Mouse (Mus musculus): Measurements from ENCODE around the gene Batf2. TPM values are rescaled to one million over a fixed set of nuclear protein-coding genes. Genes with fewer than 3 reads are reported as not detected.

The Batf2 gene
- total RNA-seq, 1 experiment: 0.18 TPM

DNA sequence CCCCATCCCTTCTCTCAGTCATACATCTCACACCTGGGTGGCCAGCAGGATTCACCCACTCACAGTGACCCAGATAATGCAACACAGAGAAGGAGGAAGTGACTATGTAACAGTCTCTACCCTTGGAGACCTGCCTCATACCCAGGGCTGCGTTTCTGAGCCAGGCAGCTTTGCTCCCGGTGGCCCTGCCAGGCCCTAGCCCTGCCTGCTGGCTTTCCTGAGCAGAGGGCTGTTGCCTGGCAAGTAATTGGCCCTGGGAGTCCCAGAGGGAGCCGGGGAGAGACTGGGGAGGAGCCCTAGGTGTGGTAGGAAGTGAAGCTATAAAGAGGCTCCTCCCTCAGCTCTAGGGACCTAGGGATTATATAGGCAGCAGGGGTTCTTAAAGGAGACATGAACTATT, 41.8 kb downstream of the Batf2 start:
- Histone ChIP-seq H3K9ac (ENCODE audit: insufficient read depth, low read depth, low read length, poor library complexity, severe bottlenecking) (no peak overlapping the region), H3K27ac (ENCODE audit: insufficient read depth, low read depth, low read length, poor library complexity, severe bottlenecking) (no peak overlapping the region), H3K36me3 (ENCODE audit: control insufficient read depth, insufficient read depth, low read length, poor library complexity, severe bottlenecking) (no peaks in the 10 kb centered on the region), H3K4me1 (ENCODE audit: control insufficient read depth in 2 of 2, insufficient read depth in 2 of 2, low read length in 2 of 2, poor library complexity in 1 of 2) (peaks cover 0 to 7% of the 10 kb centered on the region in 2 experiments; a peak in 1 of 4 replicates), H3K9me3 (ENCODE audit: control insufficient read depth, insufficient read depth, low read depth, low read length) (no peaks in the 10 kb centered on the region), H3K4me3 (ENCODE audit: insufficient read depth in 1 of 2, low read depth in 1 of 2, low read length in 2 of 2, poor library complexity in 1 of 2, severe bottlenecking in 1 of 2) (no peak overlapping the region)
- in situ Hi-C loops (cut with MboI; ENCODE audit: low sequenced_read_pairs in 2 of 2, unreplicated experiment in 2 of 2): no loop called here
- no peak for TF ChIP-seq ZC3H11A (IDR thresholded peaks at IDR 0.05; ENCODE audit: borderline replicate concordance, low read depth, low read length)
- no peak for TF ChIP-seq CHD2 (IDR thresholded peaks at IDR 0.05; ENCODE audit: low read depth, low read length)
- no peak for TF ChIP-seq ZNF384 (IDR thresholded peaks at IDR 0.05; ENCODE audit: low read depth, low read length)
- no peak for TF ChIP-seq MAFK (IDR thresholded peaks at IDR 0.05; ENCODE audit: insufficient read depth, low read depth, low read length)
- no peak for TF ChIP-seq HCFC1 (IDR thresholded peaks at IDR 0.05; ENCODE audit: borderline replicate concordance, insufficient read depth, low read length)
- DNase-seq (ENCODE audit: low read depth, low spot score): no peak

- Histone ChIP-seq H3K36me3 (ENCODE audit: control insufficient read depth, insufficient read depth, low read length, poor library complexity, severe bottlenecking) (no peaks in the 10 kb centered on the region), H3K9me3 (ENCODE audit: control insufficient read depth, insufficient read depth, low read depth, low read length) (no peaks in the 10 kb centered on the region), H3K4me1 (ENCODE audit: control insufficient read depth in 2 of 2, insufficient read depth in 2 of 2, low read length in 2 of 2, poor library complexity in 1 of 2) (peaks cover 0 to 7% of the 10 kb centered on the region in 2 experiments; a peak in 1 of 4 replicates), H3K4me3 (ENCODE audit: insufficient read depth in 1 of 2, low read depth in 1 of 2, low read length in 2 of 2, poor library complexity in 1 of 2, severe bottlenecking in 1 of 2) (peak within 1 kb of the TSS; percentile 8 to 35; a peak in 1 of 4 replicates), H3K27ac (ENCODE audit: insufficient read depth, low read depth, low read length, poor library complexity, severe bottlenecking) (no peak within 1 kb of the TSS), H3K9ac (ENCODE audit: insufficient read depth, low read depth, low read length, poor library complexity, severe bottlenecking) (peak within 1 kb of the TSS; percentile 53)
- in situ Hi-C loops (cut with MboI; ENCODE audit: low sequenced_read_pairs in 2 of 2, unreplicated experiment in 2 of 2): no loop called here
- TF ChIP-seq MAFK (IDR thresholded peaks at IDR 0.05; ENCODE audit: insufficient read depth, low read depth, low read length): no peak
- no peak for TF ChIP-seq HCFC1 (IDR thresholded peaks at IDR 0.05; ENCODE audit: borderline replicate concordance, insufficient read depth, low read length)
- no peak for TF ChIP-seq ZC3H11A (IDR thresholded peaks at IDR 0.05; ENCODE audit: borderline replicate concordance, low read depth, low read length)
- no peak for TF ChIP-seq CHD2 (IDR thresholded peaks at IDR 0.05; ENCODE audit: low read depth, low read length)
- no peak for TF ChIP-seq ZNF384 (IDR thresholded peaks at IDR 0.05; ENCODE audit: low read depth, low read length)
- peak; percentile 56 for DNase-seq (ENCODE audit: low read depth, low spot score)
Observed at GRCm38 (mm10) chr19:6184131-6184530, 43.3 kb downstream of the Batf2 start, which contains the start of gene Majin. Majin (plus strand) TSS chr19:6184388.

DNA sequence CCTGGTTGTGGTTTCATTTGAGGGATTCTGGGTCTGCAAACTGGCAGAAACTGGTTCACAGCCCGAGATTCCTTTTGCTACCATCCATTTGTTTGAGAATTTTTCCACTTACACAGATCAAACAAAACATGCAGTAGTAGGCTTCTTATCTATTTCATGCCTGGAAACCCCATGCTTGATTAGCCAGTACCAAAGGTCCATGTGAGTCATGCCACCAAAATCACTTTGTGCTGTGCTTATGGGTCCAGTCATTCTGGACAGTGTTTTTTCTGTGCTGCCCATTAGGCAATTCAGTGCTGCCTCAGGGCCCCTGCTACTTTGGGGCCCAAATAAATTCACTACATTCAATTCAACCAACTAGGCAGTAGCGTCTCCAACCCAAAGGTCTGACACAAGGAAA, 63.5 kb downstream of the Batf2 start:
- no peaks in the 10 kb centered on the region for H3K9me3 ChIP-seq (ENCODE audit: control insufficient read depth, insufficient read depth, low read depth, low read length)
- no peak overlapping the region for H3K27ac ChIP-seq (ENCODE audit: insufficient read depth, low read depth, low read length, poor library complexity, severe bottlenecking)
- no peak overlapping the region for H3K4me3 ChIP-seq (ENCODE audit: insufficient read depth in 1 of 2, low read depth in 1 of 2, low read length in 2 of 2, poor library complexity in 1 of 2, severe bottlenecking in 1 of 2)
- no peaks in the 10 kb centered on the region for H3K36me3 ChIP-seq (ENCODE audit: control insufficient read depth, insufficient read depth, low read length, poor library complexity, severe bottlenecking)
- H3K4me1 ChIP-seq (ENCODE audit: control insufficient read depth in 2 of 2, insufficient read depth in 2 of 2, low read length in 2 of 2, poor library complexity in 1 of 2): no peaks in the 10 kb centered on the region
- no peak overlapping the region for H3K9ac ChIP-seq (ENCODE audit: insufficient read depth, low read depth, low read length, poor library complexity, severe bottlenecking)
- DNase-seq (ENCODE audit: low read depth, low spot score): no peak
- TF ChIP-seq MAFK (IDR thresholded peaks at IDR 0.05; ENCODE audit: insufficient read depth, low read depth, low read length) (no peak), ZC3H11A (IDR thresholded peaks at IDR 0.05; ENCODE audit: borderline replicate concordance, low read depth, low read length) (no peak), HCFC1 (IDR thresholded peaks at IDR 0.05; ENCODE audit: borderline replicate concordance, insufficient read depth, low read length) (no peak), ZNF384 (IDR thresholded peaks at IDR 0.05; ENCODE audit: low read depth, low read length) (no peak), CHD2 (IDR thresholded peaks at IDR 0.05; ENCODE audit: low read depth, low read length) (no peak)
- in situ Hi-C loops (cut with MboI; ENCODE audit: low sequenced_read_pairs in 2 of 2, unreplicated experiment in 2 of 2): no loop called here

- in situ Hi-C loops (cut with MboI; ENCODE audit: low sequenced_read_pairs in 2 of 2, unreplicated experiment in 2 of 2): no loop called here
- TF ChIP-seq ZC3H11A (IDR thresholded peaks at IDR 0.05; ENCODE audit: borderline replicate concordance, low read depth, low read length) (no peak), MAFK (IDR thresholded peaks at IDR 0.05; ENCODE audit: insufficient read depth, low read depth, low read length) (no peak), CHD2 (IDR thresholded peaks at IDR 0.05; ENCODE audit: low read depth, low read length) (no peak), ZNF384 (IDR thresholded peaks at IDR 0.05; ENCODE audit: low read depth, low read length) (no peak), HCFC1 (IDR thresholded peaks at IDR 0.05; ENCODE audit: borderline replicate concordance, insufficient read depth, low read length) (no peak)
Observed at GRCm38 (mm10) chr19:6206716-6207115, 65.9 kb downstream of the Batf2 start.

More at GRCm38 (mm10) chr19:6206716-6207115, 65.9 kb downstream of the Batf2 start:
- H3K4me3 ChIP-seq (ENCODE audit: insufficient read depth in 1 of 2, low read depth in 1 of 2, low read length in 2 of 2, poor library complexity in 1 of 2, severe bottlenecking in 1 of 2): no peak overlapping the region
- DNase-seq (ENCODE audit: low read depth, low spot score): no peak
- H3K9me3 ChIP-seq (ENCODE audit: control insufficient read depth, insufficient read depth, low read depth, low read length): no peaks in the 10 kb centered on the region
- no peak overlapping the region for H3K9ac ChIP-seq (ENCODE audit: insufficient read depth, low read depth, low read length, poor library complexity, severe bottlenecking)
- H3K4me1 ChIP-seq (ENCODE audit: control insufficient read depth in 2 of 2, insufficient read depth in 2 of 2, low read length in 2 of 2, poor library complexity in 1 of 2): no peaks in the 10 kb centered on the region
- H3K27ac ChIP-seq (ENCODE audit: insufficient read depth, low read depth, low read length, poor library complexity, severe bottlenecking): no peak overlapping the region
- no peaks in the 10 kb centered on the region for H3K36me3 ChIP-seq (ENCODE audit: control insufficient read depth, insufficient read depth, low read length, poor library complexity, severe bottlenecking)

All from ES-E14 (cell line).